Mouse (Mus musculus) olfactory bulb, adult 2 months (tissue): ENCODE results near the gene Gnb5. TPM values are rescaled to one million over a fixed set of nuclear protein-coding genes. Genes with fewer than 3 reads are reported as not detected.
"Not testable (repeated sequence)": the region's sequence is repeated elsewhere in the genome, so short reads cannot be mapped to it uniquely, and the experiment has no call there.

Experiments
- H3K27ac ChIP-seq: fragments of 200-500 bp; 2 replicates; pipeline ENCODE4 v1.5.1; 2012; ENCODE audit warnings: low read depth, low read length; ENCODE audit not compliant: insufficient read depth
- H3K4me1 ChIP-seq: fragments of 200-500 bp; 2 replicates; pipeline ENCODE4 v1.6.1; 2012; ENCODE audit warnings: low read length; ENCODE audit not compliant: control insufficient read depth, insufficient read depth
- H3K4me3 ChIP-seq: fragments of 200-500 bp; 2 replicates; pipeline ENCODE4 v1.5.1; 2012; ENCODE audit warnings: mild to moderate bottlenecking, low read depth, low read length, moderate library complexity; ENCODE audit not compliant: insufficient read depth
- CTCF ChIP-seq: fragments of 200-500 bp; IDR thresholded peaks from 2 replicates; pipeline ENCODE4 v1.5.1; 2012; ENCODE audit warnings: low read depth, mild to moderate bottlenecking, low read length, moderate library complexity; ENCODE audit not compliant: insufficient read depth
- POLR2A ChIP-seq: fragments of 200-500 bp; IDR thresholded peaks from 2 replicates; pipeline ENCODE4 v1.6.1; 2012; ENCODE audit warnings: mild to moderate bottlenecking, low read depth, low read length, moderate library complexity; ENCODE audit not compliant: insufficient read depth
- WGBS: fragments of 180-500 bp; shearing (Covaris S2); methylation state at CpG from one replicate; pipeline ENCODE4 v1.1.7; 2018; 5-methylcytosine and 5-hydroxymethylcytosine counted together
- polyA plus RNA-seq: library from polyadenylated mRNA; stranded (reverse); fragments of >200 nt; gene quantifications from 2 replicates; pipeline ENCODE4 v1.2.4, GENCODE M21; 2012; ENCODE audit warnings: low replicate concordance; ENCODE audit not compliant: missing spikeins, insufficient read depth, insufficient read length

Gene Gnb5
- polyA plus RNA-seq, 1 experiment: not detected

DNA sequence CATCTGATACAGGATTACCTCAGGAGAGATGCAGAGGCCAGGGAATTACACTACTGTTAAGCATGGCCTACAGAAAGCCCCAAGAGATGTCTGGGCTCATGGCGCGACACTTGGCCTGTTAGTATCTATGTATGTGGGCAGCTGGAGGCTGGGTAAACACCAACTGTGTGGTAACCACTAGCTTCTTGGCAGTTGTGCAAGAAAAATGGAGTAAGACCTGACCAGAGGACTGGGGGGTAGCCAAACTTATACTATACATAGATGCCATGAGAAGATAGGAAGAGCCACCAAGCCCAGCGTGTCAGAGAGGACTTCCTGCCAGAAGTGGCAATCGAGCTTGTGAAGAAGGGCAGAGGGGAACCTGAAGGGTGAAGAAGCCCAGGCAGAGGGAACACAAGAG lies 56.1 kb downstream of the Gnb5 start:
- Histone ChIP-seq H3K4me3 (no peak overlapping the region), H3K27ac (no peak overlapping the region), H3K4me1 (peaks cover 7% of the 10 kb centered on the region)
- no peak for TF ChIP-seq CTCF
- no peak for TF ChIP-seq POLR2A
- WGBS: 90% methylated on average over 4 of the region's 4 CpGs

- Histone ChIP-seq H3K27ac (no peak overlapping the region), H3K4me3 (no peak overlapping the region), H3K4me1 (0 out of 2 replicates have a peak, but pooled peaks cover 3% of the 10 kb centered on the region)
- no peak for TF ChIP-seq POLR2A
- no peak for TF ChIP-seq CTCF
- WGBS: 86% methylated on average over 5 of the region's 5 CpGs
These were observed 56.9 kb downstream of the Gnb5 start for GRCm38 (mm10) chr9:75363001-75363400.

DNA sequence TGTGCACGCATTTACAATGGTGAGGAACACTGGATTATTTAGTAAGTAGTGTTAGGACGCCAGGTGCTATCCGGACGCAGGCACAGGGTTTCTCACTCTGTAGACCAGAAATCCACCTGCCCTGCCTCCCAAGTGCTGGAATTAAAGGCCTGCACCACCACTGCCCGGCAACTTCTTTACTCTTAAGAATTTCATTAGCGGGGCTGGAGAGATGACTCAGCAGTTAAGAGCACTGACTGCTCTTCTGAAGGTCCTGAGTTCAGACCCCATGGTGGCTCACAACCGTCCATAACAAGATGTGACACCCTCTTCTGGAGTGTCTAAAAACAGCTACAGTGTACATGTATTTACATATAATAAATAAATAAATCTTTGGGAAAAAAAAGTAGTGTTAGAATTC lies 57.6 kb downstream of the Gnb5 start:
- H3K4me3 ChIP-seq, H3K4me1 ChIP-seq, H3K27ac ChIP-seq: not testable (repeated sequence)
- 82% methylated on average over 7 of the region's 7 CpGs for WGBS

GRCm38 (mm10) chr9:75365195-75365594 lies 59.1 kb downstream of the Gnb5 start:
- H3K4me1 ChIP-seq: 0 out of 2 replicates have a peak, but pooled peaks cover 3% of the 10 kb centered on the region
- WGBS: 87% methylated on average over 4 of the region's 4 CpGs
- H3K4me3 ChIP-seq: no peak overlapping the region
- TF ChIP-seq CTCF (no peak), POLR2A (no peak)
- H3K27ac ChIP-seq: no peak overlapping the region

- no peak for TF ChIP-seq POLR2A
- Histone ChIP-seq H3K4me1 (0 out of 2 replicates have a peak, but pooled peaks cover 3% of the 10 kb centered on the region), H3K4me3 (no peak overlapping the region), H3K27ac (no peak overlapping the region)
- WGBS: 50% methylated on average over 5 of the region's 5 CpGs
These were observed 60.1 kb downstream of the Gnb5 start for GRCm38 (mm10) chr9:75366191-75366590.

- H3K27ac ChIP-seq: no peak overlapping the region
- no peak overlapping the region for H3K4me3 ChIP-seq
- WGBS: 82% methylated on average over 3 of the region's 3 CpGs
- TF ChIP-seq CTCF: no peak
- no peak for TF ChIP-seq POLR2A
- 0 out of 2 replicates have a peak, but pooled peaks cover 3% of the 10 kb centered on the region for H3K4me1 ChIP-seq
These were observed 62.7 kb downstream of the Gnb5 start for GRCm38 (mm10) chr9:75368779-75369178.

DNA sequence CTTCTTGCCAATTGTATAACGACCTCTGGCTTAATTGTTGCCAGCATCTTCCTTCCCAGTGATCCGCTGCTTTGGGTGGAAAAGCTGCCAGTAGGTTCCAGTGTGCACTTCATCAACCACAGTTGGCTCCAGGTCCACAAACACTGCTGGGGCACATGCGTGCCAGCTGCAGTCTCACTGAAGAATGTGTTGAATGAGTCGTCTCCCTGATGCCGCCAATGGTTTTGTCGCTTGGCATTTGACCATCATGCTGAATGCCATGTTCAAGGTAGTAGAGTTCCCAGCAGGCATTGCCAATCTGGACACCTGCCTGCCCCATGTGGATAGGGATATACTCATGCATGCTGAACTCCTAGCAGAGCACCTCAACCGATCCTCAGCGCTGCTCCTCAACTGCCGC lies 69.5 kb downstream of the Gnb5 start:
- no peak overlapping the region for H3K27ac ChIP-seq
- H3K4me1 ChIP-seq: no peaks in the 10 kb centered on the region
- no peak overlapping the region for H3K4me3 ChIP-seq
- TF ChIP-seq CTCF: no peak
- TF ChIP-seq POLR2A: no peak
- WGBS: 74% methylated on average over 9 of the region's 9 CpGs

DNA sequence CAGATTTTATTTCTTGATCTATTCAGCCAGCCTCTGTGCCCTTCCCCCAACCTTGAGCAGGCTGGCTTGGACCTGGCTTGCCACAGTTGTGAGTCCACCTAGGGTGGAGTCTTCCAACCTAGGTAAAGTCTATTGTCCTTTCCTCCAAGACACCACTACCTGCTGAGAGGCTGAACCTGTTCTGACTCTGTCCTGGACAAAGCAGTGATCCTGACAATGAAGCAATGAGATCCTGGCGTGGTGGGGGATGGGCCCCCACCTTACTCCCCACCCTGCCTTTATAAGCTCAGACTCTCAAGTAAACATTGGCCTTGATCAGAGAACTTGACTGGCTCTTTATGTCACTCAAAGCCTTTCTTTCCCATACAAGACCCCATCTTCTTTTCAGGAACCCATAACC lies 70.3 kb downstream of the Gnb5 start:
- H3K4me1 ChIP-seq: no peaks in the 10 kb centered on the region
- WGBS: 71% methylated on average over 1 of the region's 1 CpGs
- no peak overlapping the region for H3K27ac ChIP-seq
- TF ChIP-seq POLR2A (no peak), CTCF (no peak)
- H3K4me3 ChIP-seq: no peak overlapping the region

GRCm38 (mm10) chr9:75378774-75379173 lies 72.7 kb downstream of the Gnb5 start:
- 88% methylated on average over 2 of the region's 2 CpGs for WGBS
- Histone ChIP-seq H3K4me3 (no peak overlapping the region), H3K4me1 (no peaks in the 10 kb centered on the region), H3K27ac (no peak overlapping the region)
- no peak for TF ChIP-seq CTCF
- TF ChIP-seq POLR2A: no peak

- TF ChIP-seq POLR2A (no peak), CTCF (no peak)
- 90% methylated on average over 14 of the region's 14 CpGs for WGBS
- Histone ChIP-seq H3K4me1 (no peaks in the 10 kb centered on the region), H3K4me3 (no peak overlapping the region), H3K27ac (no peak overlapping the region)
These were observed 76.7 kb downstream of the Gnb5 start for GRCm38 (mm10) chr9:75382825-75383224.
